Comparison of ENCODE assay signal across 8 mouse cellular contexts in the genomic region with DNA sequence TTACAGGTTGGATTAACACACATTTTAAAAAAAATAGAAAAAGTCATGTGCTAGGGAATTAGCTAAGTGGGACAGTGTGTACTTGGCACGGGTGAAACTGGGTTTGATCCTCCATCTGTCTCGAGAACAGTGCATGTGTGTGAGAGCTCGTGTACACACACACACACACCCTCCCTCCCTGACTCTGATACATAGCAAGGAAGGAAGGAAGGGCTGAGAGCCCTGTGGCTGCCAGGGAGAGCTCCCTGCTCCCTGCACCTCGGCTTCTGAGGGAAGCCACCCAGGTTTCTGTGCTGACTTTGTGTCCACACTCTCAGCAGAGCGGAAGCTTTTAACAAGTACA.
DNase-seq lines count a peak whose midpoint lies in the region; ATAC-seq and TF ChIP-seq lines count a peak whose summit lies in the region.

No protein-coding gene starts in this region.

- TF ChIP-seq POLR2A in liver, adult 2 months (IDR thresholded peaks at IDR 0.05; ENCODE audit: extremely low read depth, insufficient read depth, low read length), result no peak

- peak overlapping the region; percentile 18; the same call in 1 of the 2 replicates for H3K4me2 ChIP-seq in liver, embryonic 12.5 days

- TF ChIP-seq CTCF in liver, adult 2 months (IDR thresholded peaks at IDR 0.05; ENCODE audit: low read depth, low read length), result no peak

- no peaks in the 10 kb centered on the region for H3K27me3 ChIP-seq in liver, adult 2 months (ENCODE audit: control insufficient read depth, insufficient read depth, low read length)
- H3K27me3 ChIP-seq in embryonic facial prominence, embryonic 10.5 days (replicated peaks; ENCODE audit: low read depth, poor library complexity, severe bottlenecking), result no peaks in the 10 kb centered on the region
- no peaks in the 10 kb centered on the region for H3K27me3 ChIP-seq in liver, embryonic 12.5 days (replicated peaks)

- H3K36me3 ChIP-seq in liver, adult 2 months (ENCODE audit: control insufficient read depth, insufficient read depth, low read length), result no peaks in the 10 kb centered on the region
- H3K36me3 ChIP-seq in embryonic facial prominence, embryonic 10.5 days (replicated peaks), result 0 out of 2 replicates have a peak, but pooled peaks cover 4% of the 10 kb centered on the region
- H3K36me3 ChIP-seq in liver, embryonic 12.5 days, result no peaks in the 10 kb centered on the region

- H3K4me3 ChIP-seq in liver, adult 2 months (ENCODE audit: insufficient read depth, low read depth, low read length), result no peak overlapping the region
- peak overlapping the region; percentile 36; the same call in 1 of the 2 replicates for H3K4me3 ChIP-seq in embryonic facial prominence, embryonic 10.5 days
- H3K4me3 ChIP-seq in liver, embryonic 12.5 days, result no peak overlapping the region

- ATAC-seq in liver, embryonic 12.5 days, result no peak

- H3K27ac ChIP-seq in liver, adult 2 months (replicated peaks; ENCODE audit: insufficient read depth, low read depth, low read length), result peak overlapping the region; percentile 92
- peak overlapping the region; percentile 80 for H3K27ac ChIP-seq in embryonic facial prominence, embryonic 10.5 days (replicated peaks)
- peak overlapping the region; percentile 62; the same call in 1 of the 2 replicates for H3K27ac ChIP-seq in liver, embryonic 12.5 days

- H3K79me2 ChIP-seq in liver, adult 2 months (ENCODE audit: control insufficient read depth, insufficient read depth, low read length), result no peaks in the 10 kb centered on the region; the same call in 1 of the 2 replicates

- H3K4me1 ChIP-seq in liver, adult 2 months (ENCODE audit: control insufficient read depth, insufficient read depth, low read length), result peaks cover 40% of the 10 kb centered on the region
- H3K4me1 ChIP-seq in embryonic facial prominence, embryonic 10.5 days, result peaks cover 50% of the 10 kb centered on the region
- H3K4me1 ChIP-seq in liver, embryonic 12.5 days, result peaks cover 17% of the 10 kb centered on the region

- intact Hi-C loops in heart, postnatal 36 days (cut with DNase I), result loop anchor here (1.0 to 5.0 kb wide), 2 partner anchors 32 to 75 kb away; no protein-coding TSS in a partner anchor

- H3K9ac ChIP-seq in liver, adult 2 months (ENCODE audit: low read depth, low read length), result peak overlapping the region; percentile 7
- no peak overlapping the region for H3K9ac ChIP-seq in liver, embryonic 12.5 days

- WGBS in liver, adult 2 months, result 4% methylated on average over 5 of the region's 5 CpGs
- 13% methylated on average over 5 of the region's 5 CpGs for WGBS in embryonic facial prominence, embryonic 10.5 days
- WGBS in liver, embryonic 12.5 days (ENCODE audit: insufficient replicate concordance), result 39% methylated on average over 5 of the region's 5 CpGs

- peak; percentile 95 for DNase-seq in liver, adult 2 months (ENCODE audit: extremely low read depth, low read depth, low spot score)
- DNase-seq in liver, result no peak
- peak; percentile 29 for DNase-seq in embryonic facial prominence, embryonic 10.5 days (ENCODE audit: low spot score)
- DNase-seq in heart, postnatal 36 days, result peak; percentile 40 to 55
- DNase-seq in naive thymus-derived CD4-positive, alpha-beta T cell, adult 2 months (ENCODE audit: low read depth), result peak; percentile 24
- DNase-seq in thymus, postnatal 14 days, result no peak
- DNase-seq in ovary, postnatal 36 days (ENCODE audit: low spot score), result no peak

- H3K9me3 ChIP-seq in embryonic facial prominence, embryonic 10.5 days, result no peaks in the 10 kb centered on the region
- H3K9me3 ChIP-seq in liver, embryonic 12.5 days (replicated peaks), result no peaks in the 10 kb centered on the region

Comparison
In these comparisons a context has a peak if more than half of its experiments do, and no peak if none do; other contexts are left out.
1. DNase-seq: peak in liver, adult 2 months (single experiment), embryonic facial prominence, embryonic 10.5 days (single experiment), heart, postnatal 36 days (2 of 2) and naive thymus-derived CD4-positive, alpha-beta T cell, adult 2 months (single experiment); none in liver (single experiment), thymus, postnatal 14 days (single experiment) and ovary, postnatal 36 days (single experiment).
2. Peak in every context shown above with its lines, with median percentiles within 50 percentile points of each other: H3K27ac ChIP-seq.